Mouse (Mus musculus): ENCODE measurements around the gene Snx8. TPM values are rescaled to one million over a fixed set of nuclear protein-coding genes. Genes with fewer than 3 reads are reported as not detected.
"Not testable (repeated sequence)": the region's sequence is repeated elsewhere in the genome, so short reads cannot be mapped to it uniquely, and the experiment has no call there.

The Snx8 gene
- polyA plus RNA-seq, 1 experiment from 2014 or later, result 71.9 TPM

GRCm38 (mm10) chr5:140374226-140374625 is 14.8 kb downstream of the Snx8 start:
- Histone ChIP-seq H3K79me2 (ENCODE audit: inconsistent target) (peaks cover 100% of the 10 kb centered on the region), H3K36me3 (ENCODE audit: inconsistent target) (no peaks in the 10 kb centered on the region), H3K4me3 (ENCODE audit: inconsistent target) (no peak overlapping the region), H3K27ac (no peak overlapping the region)
- WGBS (ENCODE audit: missing documents), result 100% methylated on average over 3 of the region's 3 CpGs

- WGBS (ENCODE audit: missing documents), result 93% methylated on average over 2 of the region's 2 CpGs
- no peak overlapping the region for H3K27ac ChIP-seq
- no peak overlapping the region for H3K4me3 ChIP-seq (ENCODE audit: inconsistent target)
- H3K79me2 ChIP-seq (ENCODE audit: inconsistent target), result peaks cover 100% of the 10 kb centered on the region
- H3K36me3 ChIP-seq (ENCODE audit: inconsistent target), result no peaks in the 10 kb centered on the region
These were observed 15.4 kb downstream of the Snx8 start for GRCm38 (mm10) chr5:140373711-140374110.

- Histone ChIP-seq H3K79me2 (ENCODE audit: inconsistent target) (peaks cover 100% of the 10 kb centered on the region), H3K36me3 (ENCODE audit: inconsistent target) (peaks cover 4% of the 10 kb centered on the region), H3K4me3 (ENCODE audit: inconsistent target) (no peak overlapping the region), H3K27ac (peak overlapping the region; percentile 51)
- WGBS (ENCODE audit: missing documents), result 98% methylated on average over 3 of the region's 3 CpGs
These were observed 17.4 kb downstream of the Snx8 start for GRCm38 (mm10) chr5:140371671-140372070.

- Histone ChIP-seq H3K4me3 (ENCODE audit: inconsistent target) (no peak overlapping the region), H3K79me2 (ENCODE audit: inconsistent target) (peaks cover 100% of the 10 kb centered on the region), H3K36me3 (ENCODE audit: inconsistent target) (peaks cover 14% of the 10 kb centered on the region), H3K27ac (peak overlapping the region; percentile 51)
- WGBS (ENCODE audit: missing documents), result 67% methylated on average over 6 of the region's 6 CpGs
These were observed 18.4 kb downstream of the Snx8 start for GRCm38 (mm10) chr5:140370446-140371254.

- Histone ChIP-seq H3K36me3 (ENCODE audit: inconsistent target) (peaks cover 23% of the 10 kb centered on the region), H3K27ac (0 out of 2 replicates have a peak overlapping the region, but pooled peaks have one; percentile 4), H3K4me3 (ENCODE audit: inconsistent target) (no peak overlapping the region), H3K79me2 (ENCODE audit: inconsistent target) (peaks cover 100% of the 10 kb centered on the region)
- WGBS (ENCODE audit: missing documents), result 100% methylated on average over 2 of the region's 2 CpGs
These were observed 19.6 kb downstream of the Snx8 start for GRCm38 (mm10) chr5:140369466-140369865.

GRCm38 (mm10) chr5:140368926-140369325 is 20.1 kb downstream of the Snx8 start:
- H3K79me2 ChIP-seq (ENCODE audit: inconsistent target), result peaks cover 100% of the 10 kb centered on the region
- peaks cover 28% of the 10 kb centered on the region for H3K36me3 ChIP-seq (ENCODE audit: inconsistent target)
- H3K27ac ChIP-seq, result no peak overlapping the region
- H3K4me3 ChIP-seq (ENCODE audit: inconsistent target), result no peak overlapping the region
- whole genome bisulfite sequencing (ENCODE audit: missing documents), result 92% methylated on average over 4 of the region's 4 CpGs

GRCm38 (mm10) chr5:140368126-140368525 is 20.9 kb downstream of the Snx8 start:
- H3K79me2 ChIP-seq (ENCODE audit: inconsistent target), result peaks cover 100% of the 10 kb centered on the region
- not testable (repeated sequence) for H3K4me3 ChIP-seq (ENCODE audit: inconsistent target); H3K27ac ChIP-seq
- H3K36me3 ChIP-seq (ENCODE audit: inconsistent target), result peaks cover 36% of the 10 kb centered on the region
- whole genome bisulfite sequencing (ENCODE audit: missing documents), result 83% methylated on average over 2 of the region's 2 CpGs

- 97% methylated on average over 5 of the region's 5 CpGs for WGBS (ENCODE audit: missing documents)
- peaks cover 65% of the 10 kb centered on the region for H3K36me3 ChIP-seq (ENCODE audit: inconsistent target)
- no peak overlapping the region for H3K4me3 ChIP-seq (ENCODE audit: inconsistent target)
- peaks cover 100% of the 10 kb centered on the region for H3K79me2 ChIP-seq (ENCODE audit: inconsistent target)
- H3K27ac ChIP-seq, result no peak overlapping the region
These were observed 24.6 kb downstream of the Snx8 start for GRCm38 (mm10) chr5:140364415-140364814.

GRCm38 (mm10) chr5:140359930-140360674 is 29.0 kb downstream of the Snx8 start:
- Histone ChIP-seq H3K79me2 (ENCODE audit: inconsistent target) (peaks cover 100% of the 10 kb centered on the region), H3K27ac (no peak overlapping the region), H3K4me3 (ENCODE audit: inconsistent target) (no peak overlapping the region), H3K36me3 (ENCODE audit: inconsistent target) (peaks cover 89% of the 10 kb centered on the region)
- WGBS (ENCODE audit: missing documents), result 92% methylated on average over 14 of the region's 14 CpGs

GRCm38 (mm10) chr5:140357466-140357865 is 31.6 kb downstream of the Snx8 start:
- Histone ChIP-seq H3K4me3 (ENCODE audit: inconsistent target) (no peak overlapping the region), H3K36me3 (ENCODE audit: inconsistent target) (peaks cover 97% of the 10 kb centered on the region), H3K79me2 (ENCODE audit: inconsistent target) (peaks cover 100% of the 10 kb centered on the region), H3K27ac (no peak overlapping the region)
- WGBS (ENCODE audit: missing documents), result 89% methylated on average over 3 of the region's 3 CpGs

GRCm38 (mm10) chr5:140355934-140356333 is 33.1 kb downstream of the Snx8 start:
- over 99% methylated on average over 11 of the region's 11 CpGs for WGBS (ENCODE audit: missing documents)
- Histone ChIP-seq H3K79me2 (ENCODE audit: inconsistent target) (peaks cover 93% of the 10 kb centered on the region), H3K27ac (no peak overlapping the region), H3K36me3 (ENCODE audit: inconsistent target) (peaks cover 99% of the 10 kb centered on the region), H3K4me3 (ENCODE audit: inconsistent target) (no peak overlapping the region)

GRCm38 (mm10) chr5:140352352-140352751 is 36.7 kb downstream of the Snx8 start:
- Histone ChIP-seq H3K36me3 (ENCODE audit: inconsistent target) (peaks cover 78% of the 10 kb centered on the region), H3K27ac (no peak overlapping the region), H3K79me2 (ENCODE audit: inconsistent target) (peaks cover 76% of the 10 kb centered on the region), H3K4me3 (ENCODE audit: inconsistent target) (no peak overlapping the region)
- WGBS (ENCODE audit: missing documents), result 94% methylated on average over 6 of the region's 6 CpGs

- Histone ChIP-seq H3K27ac (peak overlapping the region; percentile 90), H3K4me3 (ENCODE audit: inconsistent target) (no peak overlapping the region), H3K36me3 (ENCODE audit: inconsistent target) (peaks cover 78% of the 10 kb centered on the region), H3K79me2 (ENCODE audit: inconsistent target) (peaks cover 76% of the 10 kb centered on the region)
- WGBS (ENCODE audit: missing documents), result 95% methylated on average over 8 of the region's 8 CpGs
These were observed 38.1 kb downstream of the Snx8 start for GRCm38 (mm10) chr5:140350731-140351497.

- Histone ChIP-seq H3K4me3 (ENCODE audit: inconsistent target) (no peak overlapping the region), H3K79me2 (ENCODE audit: inconsistent target) (peaks cover 76% of the 10 kb centered on the region), H3K27ac (peak overlapping the region; percentile 90), H3K36me3 (ENCODE audit: inconsistent target) (peaks cover 78% of the 10 kb centered on the region)
- WGBS (ENCODE audit: missing documents), result 6% methylated on average over 9 of the region's 9 CpGs
These were observed 39.2 kb downstream of the Snx8 start for GRCm38 (mm10) chr5:140349882-140350281.
